Mouse (Mus musculus) frontal cortex, postnatal 25 days (tissue): Measurements from ENCODE around the gene Cep97.
"Not testable (repeated sequence)": the region's sequence is repeated elsewhere in the genome, so short reads cannot be mapped to it uniquely, and the experiment has no call there.

Experiments
- DNase-seq, 2 experiments: peaks; one replicate each; pipeline ENCODE4 v3.0.0; 2022; ENCODE audit warnings: low spot score in 2 of 2

Gene Cep97

DNA sequence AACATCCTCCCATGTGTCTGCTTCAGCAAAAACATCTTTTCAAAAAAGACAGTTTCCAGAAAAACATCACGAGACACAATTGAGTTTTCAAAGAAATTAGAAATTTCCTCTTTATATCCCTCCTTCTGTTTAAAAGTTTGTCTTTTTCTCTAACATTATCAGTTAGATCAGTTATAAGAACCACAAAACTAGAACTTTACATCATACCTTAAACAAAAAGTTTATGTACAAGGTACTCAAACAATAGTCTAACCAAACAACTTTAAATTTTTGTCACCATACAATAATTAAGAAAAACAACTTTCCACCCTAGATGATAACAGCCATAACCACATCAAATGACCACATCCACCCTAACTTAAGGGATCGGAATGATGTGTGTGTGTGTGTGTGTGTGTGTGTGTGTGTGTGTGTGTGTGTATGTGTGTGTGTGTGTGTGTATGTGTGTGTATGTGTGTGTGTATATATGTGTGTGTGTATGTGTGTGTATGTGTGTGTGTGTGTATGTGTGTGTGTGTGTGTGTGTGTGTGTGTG is 13.3 kb upstream of the Cep97 start:
- not testable (repeated sequence) for DNase-seq

DNA sequence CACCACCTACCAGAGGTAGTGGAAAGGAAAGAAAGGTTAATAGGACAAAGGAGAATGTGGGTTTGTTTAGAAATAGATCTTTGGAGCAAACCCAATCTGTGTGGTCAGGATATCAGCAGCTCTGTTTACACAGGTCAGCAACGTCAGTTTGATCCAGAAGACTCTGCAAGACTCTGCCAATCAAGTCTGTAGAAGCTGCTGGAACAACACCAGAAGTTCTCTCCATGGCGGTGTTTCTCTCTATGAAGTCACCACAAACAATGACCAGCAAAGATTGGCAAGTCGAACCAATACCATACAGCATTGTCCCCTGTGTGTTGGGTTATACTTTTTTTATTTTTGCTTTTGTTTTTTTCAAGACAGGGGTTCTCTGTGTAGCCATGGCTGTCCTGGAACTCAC is 12.6 kb upstream of the Cep97 start:
- no peak for DNase-seq

DNA sequence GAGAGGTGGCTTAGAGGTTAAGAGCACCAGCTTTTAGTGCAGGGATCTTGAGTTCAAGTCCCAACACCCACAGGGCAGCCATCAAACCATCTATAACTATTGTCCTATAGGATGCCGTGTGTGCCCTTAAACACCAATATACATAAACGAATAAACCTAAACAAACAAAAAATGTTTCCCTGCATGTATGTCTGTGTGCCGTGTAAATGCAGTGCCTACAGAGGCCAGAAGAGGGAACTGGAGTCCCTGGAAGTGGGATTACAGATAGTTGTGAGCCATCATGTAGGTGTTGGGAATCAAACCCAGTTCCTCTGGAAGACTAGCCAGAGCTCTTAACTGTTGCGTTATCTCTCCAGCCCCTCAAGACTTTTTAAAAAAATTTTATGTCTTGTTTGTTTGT is 6.1 kb upstream of the Cep97 start:
- no peak for DNase-seq

DNA sequence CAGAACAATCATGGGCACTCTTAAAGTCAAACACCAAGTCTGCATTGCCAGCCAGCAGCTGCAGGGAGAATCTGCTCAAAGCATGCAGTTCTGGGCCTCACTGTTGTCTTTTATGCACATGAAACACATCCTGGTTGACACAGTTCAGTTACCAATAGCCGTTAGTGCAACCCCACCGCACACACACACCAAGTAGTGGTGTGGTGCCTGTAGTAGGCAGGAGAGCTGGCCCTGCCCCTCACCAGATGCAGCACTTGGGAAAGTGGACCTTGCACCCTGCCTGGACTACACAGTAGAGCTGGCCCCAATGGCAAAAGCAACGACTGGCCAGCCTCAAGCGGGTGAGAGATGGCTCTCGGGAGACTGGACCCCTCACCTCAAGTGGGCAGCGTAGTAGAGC is 5.0 kb upstream of the Cep97 start:
- no peak for DNase-seq

DNA sequence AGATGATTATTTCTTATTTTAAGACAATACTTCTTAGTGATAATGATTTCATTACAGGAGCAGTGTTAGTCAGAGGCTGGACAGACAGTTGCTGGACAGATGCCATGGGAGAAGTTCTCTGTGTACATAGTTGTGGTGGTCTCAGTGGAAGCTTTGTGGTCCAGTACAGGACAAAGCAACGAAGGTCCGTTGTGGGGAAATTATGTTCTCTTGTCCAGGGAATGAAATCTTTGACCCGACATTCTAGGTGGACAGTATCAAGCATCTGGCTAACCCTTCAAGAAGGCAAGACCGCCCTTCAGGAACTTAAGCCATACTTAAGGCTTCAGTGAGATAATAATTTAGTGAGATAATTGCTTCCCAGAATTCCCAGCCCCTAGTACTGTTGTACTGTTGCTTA is 4.1 kb upstream of the Cep97 start:
- no peak for DNase-seq

DNA sequence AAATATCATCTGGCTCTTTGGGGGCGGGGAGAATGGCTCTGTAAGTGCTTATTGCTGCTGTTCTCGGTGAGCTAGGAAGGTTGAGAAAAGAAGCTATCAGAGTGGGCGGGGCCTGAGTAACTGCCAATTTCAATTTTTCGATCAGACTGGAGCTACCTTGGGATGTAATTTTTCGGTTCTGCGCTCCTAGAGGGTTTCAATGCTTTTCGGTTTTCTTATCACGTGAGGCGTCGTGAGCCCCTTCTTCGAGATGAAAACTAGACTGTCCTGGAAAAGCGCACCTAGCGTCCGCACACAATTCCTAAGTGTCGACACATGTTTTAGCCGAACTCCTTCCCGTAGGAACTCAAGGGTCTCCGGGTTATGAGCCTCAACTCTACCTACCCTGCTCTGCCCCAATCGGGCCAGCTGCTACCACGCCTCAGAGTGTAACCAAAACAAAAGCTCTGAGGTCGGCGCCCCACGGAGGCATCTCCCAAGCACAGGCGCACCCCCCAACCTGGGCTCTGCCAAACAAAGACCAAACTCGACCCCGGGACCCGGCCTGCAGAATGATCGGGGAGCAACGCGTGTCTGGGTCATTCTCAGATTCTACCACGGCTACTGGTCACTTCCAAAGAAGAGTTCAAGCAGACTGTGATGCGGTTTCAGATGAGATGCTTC is 843 bp downstream of the Cep97 start:
- peak; percentile 5 to 35 for DNase-seq

DNA sequence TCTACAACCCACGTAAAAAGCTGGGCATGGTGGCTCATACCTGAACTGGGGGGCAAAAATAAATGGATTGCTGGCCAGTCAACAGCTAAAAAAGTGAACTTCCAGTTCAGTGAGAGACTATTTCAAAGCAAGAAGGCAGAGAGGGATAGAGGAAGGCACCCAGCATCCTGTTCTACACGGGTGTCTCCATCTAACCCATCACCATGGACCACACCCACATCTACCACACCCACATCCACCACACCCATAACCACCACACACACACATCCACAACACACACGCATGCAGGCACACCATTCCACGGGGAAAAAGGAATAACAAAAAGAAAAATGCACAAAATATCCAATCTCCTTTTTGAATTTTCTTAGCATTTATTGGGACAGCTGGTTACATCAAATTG is 10.6 kb downstream of the Cep97 start:
- no peak for DNase-seq

DNA sequence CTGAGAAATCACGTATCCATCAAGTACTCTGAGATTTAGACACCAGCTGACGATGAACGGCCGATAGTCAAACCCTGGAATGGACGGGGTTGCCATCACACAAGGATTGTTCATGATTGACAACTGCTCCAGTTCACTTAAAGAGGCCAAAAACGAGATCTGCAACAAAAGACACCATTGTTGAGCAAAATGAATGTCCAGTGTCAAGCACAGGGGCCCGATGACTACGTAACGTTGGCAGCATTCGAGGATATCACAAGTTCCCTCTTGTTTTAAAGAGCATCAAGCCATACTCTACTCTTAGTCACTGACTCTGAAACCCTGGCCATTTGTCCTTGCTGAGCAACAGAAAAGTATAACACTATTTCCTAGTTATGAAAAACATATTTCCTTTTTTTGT is 12.6 kb downstream of the Cep97 start:
- DNase-seq: no peak

DNA sequence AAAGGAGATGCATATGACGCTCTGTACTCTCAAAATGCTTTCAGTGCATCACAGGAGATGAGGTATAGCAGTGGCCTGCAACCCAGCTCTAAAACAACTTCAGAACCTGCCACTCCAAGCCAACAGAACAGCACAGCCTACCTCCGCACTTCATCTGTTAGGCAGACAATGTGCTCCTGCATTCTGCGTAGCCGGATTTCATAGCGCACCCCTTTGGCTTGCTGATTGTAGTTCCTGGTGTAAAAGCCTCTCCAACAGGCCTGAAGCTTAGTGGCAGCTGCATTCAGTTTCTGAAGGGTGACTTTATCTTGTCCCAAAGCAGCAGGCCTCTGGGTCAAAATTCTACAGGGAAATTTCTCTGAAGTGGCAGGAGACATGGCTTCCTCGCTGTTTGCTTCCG is 19.9 kb downstream of the Cep97 start:
- DNase-seq: no peak

DNA sequence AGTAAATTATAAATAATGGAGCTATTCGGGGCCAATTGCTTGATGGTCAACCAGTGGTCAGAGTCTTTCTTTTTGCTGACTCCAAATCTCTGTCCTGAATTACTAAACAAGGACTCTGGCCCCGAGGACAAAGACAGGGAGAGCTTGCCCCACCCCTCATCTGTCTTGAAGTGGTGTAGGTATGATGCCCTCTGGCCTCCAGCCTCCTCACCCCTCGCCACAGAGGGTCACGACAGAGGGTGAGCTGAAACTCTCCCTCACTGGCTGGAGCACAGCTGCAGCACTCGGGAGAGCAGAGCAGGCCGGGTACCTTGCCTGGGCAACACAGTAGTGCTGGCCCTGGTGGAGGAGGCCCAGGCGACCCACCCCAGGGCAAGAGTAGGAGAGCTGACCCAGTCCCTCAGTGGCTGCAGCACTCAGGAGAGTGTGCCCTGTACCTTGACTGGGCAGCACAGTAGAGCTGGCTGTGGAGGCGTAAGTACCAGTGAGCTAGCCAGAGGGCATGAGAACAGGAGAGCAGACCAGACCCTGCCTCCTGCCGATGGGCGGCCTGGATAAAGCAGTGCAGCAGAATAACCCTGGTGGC is 24.4 kb downstream of the Cep97 start:
- DNase-seq: no peak

DNA sequence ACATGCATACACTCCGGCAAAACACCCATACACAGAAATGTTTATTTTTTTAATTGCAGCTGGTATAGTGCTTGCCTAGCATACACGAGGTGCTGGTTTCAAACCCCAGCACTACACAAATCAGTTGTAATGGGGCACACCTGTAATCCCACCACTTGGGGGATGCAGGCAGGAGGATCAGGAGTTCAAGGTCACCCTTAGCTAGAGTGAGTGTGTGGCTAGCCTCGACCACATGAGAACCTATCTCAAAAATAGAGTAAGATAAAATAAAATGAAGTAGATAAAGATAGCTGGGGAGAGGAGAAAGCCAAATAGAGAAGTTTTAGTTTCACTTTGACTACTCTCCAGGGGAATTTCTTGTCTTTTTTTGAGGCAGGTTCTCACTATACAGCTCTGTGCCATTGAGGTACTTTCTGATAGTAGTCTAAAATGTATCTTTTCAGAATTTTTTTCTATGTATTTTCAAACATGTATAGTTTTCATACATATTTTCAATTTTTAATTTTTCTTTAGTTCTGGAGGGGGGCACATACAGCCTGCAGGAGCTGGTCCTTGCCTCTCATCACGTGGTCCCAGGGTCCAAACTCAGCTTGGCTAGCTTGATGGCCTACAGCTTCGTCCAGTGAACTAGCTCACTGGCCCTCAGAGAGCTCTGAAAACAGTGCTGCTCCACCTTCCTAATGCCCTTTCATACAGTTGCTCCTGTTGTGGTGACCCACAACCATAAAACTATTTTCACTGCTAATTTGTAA is 27.6 kb downstream of the Cep97 start:
- no peak for DNase-seq

DNA sequence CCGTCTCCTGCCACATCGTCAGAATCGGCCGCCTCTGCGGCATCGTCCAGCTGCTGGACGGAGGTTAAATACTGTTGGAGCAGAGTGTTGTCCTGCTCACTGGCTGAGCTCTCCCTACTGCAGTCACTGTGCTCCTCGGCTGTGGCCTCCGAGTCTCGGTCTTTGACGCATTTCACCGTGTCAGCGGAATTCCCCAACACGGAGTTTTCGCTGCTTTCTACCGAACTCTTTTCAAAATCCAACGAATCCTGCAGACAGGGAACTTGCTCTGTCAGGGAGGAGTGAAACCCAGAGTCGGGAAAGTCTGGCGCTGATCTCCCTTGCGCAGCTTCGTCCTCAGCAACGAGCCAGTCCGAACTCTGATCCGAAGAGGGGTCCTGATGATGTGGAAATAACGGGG is 29.3 kb downstream of the Cep97 start:
- DNase-seq: no peak

DNA sequence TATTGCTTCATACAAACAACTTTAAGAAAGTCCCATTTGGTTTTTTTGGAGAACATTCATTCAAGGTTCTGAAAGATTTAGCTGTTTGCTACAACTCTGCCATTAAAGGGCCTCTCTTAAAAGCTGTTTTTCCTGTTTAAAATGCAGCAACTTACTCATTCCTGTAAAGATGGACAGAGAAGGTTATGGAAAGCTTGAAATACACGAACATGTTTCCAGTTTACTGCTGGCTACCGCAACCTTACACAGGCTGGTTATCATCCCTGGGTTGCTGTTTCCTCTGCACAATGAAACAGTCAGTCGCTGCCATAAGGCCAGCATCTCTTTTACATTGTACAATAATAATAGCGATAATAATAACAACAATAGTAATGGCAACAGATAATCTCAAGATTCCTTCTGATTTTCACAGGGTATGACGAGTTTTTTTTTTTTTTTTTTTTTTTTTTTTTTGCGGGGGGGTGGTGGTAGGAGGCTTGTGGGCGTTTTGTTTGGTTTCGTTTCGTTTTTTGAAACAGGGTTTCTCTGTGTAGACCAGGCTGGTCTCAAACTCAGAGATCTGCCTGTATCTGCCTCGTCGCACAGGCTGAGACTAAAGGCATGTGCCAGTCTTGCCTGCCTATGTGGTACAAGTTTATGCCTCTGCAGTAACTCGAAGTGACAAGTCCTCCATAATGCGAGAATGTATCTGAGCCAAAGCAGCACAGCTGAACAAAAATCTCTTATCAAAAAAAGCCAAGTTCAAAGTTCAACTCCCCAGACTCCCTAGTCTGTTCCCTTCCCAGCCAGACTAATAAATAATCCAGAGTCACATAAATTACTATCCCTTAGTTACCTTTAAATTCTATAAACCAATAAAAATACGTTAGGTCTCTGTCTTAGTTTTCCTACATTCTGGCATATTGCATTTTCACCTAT is 32.6 kb downstream of the Cep97 start:
- no peak for DNase-seq

DNA sequence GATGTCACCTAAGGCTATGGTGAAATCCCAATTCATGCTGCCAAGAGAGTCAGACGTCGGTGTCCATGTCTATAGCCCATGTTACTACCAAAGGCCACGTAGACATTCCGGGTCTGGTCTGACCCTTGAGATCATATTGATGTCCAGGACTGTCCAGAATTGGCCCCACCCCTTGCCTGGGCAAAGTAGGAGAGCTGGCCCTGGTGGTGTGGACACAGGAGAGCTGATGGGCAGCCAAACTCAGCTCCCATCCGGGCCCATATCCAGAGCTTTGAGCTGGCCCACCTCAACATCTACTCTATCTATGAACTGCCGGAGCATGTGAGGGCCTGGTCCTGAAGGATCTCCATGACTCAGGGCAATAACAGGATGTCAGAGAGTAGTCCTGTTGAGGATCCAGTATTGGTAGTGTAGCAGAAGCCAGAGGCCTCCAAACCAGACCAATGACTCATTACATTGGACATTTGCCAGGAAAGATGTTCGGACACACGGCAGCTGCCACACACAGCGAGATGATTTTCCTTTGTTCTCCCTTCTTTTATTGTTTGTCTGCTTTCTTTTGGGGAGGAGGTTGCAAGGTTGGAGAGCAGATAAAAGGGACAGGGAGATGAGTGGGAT is 36.2 kb downstream of the Cep97 start:
- DNase-seq: no peak

DNA sequence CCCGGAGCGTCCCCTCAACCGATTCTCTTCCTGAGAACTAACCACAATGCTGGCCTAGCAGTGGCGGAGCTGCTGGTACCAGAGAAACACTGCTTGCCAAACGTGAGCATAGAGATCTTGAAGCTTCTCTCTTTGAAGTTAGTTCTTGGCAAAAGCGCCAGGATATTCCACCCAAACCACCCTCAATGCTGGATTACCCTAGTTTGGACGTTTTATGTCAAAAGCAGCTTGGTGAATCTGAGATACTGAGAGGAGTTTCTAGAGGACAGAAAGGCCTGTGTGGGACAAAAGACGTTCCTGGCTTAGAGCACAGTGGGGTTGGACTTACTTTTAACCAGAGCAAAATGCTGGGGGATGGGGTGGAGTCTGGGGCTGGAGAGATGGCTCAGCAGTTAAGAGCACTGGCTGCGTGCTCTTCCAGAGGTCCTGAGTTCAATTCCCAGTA is 39.0 kb downstream of the Cep97 start:
- DNase-seq: no peak

DNA sequence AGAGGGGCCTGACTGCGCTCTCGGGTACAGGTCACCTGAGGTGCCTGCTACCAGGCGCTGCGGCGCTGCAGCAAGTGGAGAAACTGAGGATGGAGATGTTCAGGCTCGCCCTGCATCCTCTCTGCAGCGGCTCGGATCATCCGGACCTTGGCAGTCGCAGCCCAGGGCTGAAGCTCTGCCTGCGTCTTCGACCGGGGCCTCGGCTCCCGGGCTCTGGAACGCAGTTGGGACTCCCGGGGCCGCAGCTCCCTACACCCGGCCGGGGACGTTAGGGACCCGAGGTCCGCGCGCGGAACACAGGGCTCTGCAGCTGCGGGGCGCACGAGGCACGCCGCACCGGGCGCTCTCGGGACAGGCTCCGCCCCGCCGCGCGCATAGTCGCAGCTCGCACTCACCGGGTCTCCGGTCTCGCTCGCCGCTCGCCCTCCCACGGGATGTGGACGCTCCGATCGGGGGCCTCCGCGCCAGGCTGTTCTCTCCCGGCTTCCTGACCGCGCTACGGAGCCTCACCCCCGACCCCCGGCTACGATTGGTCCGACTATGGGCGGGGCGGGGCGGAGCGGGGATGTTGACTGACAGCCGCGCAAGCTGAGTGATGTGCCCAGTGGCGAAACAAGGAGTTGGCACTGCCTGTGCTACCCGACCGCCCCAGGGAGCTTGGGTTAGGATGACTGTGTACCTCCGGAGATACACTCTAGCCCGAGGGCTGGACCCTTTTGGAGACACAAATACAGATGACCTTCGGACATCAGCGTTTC is 39.6 kb downstream of the Cep97 start, which contains the start of gene Nxpe3:
TSS of gene Nxpe3 (minus strand) at position 393 of the 758 bp plus-strand sequence.
- peak; percentile 77 to 84 for DNase-seq

DNA sequence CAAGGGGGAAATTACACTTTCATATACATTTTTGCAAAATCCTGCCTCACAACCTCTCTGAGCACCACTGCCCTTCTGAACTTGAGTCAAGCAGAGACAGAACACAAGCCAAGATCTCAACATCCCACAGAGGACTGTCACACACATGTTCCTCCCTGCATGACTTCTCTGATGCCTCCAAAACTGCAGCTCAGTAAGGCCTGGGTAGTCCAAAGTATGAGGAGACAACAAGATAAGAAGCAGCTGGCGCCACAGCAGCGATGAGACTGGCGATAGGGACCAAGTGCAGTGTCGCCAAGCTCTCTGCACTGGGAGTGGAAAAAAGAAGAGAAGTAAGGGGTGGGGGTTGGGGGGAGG is 40.1 kb downstream of the Cep97 start:
- no peak for DNase-seq

DNA sequence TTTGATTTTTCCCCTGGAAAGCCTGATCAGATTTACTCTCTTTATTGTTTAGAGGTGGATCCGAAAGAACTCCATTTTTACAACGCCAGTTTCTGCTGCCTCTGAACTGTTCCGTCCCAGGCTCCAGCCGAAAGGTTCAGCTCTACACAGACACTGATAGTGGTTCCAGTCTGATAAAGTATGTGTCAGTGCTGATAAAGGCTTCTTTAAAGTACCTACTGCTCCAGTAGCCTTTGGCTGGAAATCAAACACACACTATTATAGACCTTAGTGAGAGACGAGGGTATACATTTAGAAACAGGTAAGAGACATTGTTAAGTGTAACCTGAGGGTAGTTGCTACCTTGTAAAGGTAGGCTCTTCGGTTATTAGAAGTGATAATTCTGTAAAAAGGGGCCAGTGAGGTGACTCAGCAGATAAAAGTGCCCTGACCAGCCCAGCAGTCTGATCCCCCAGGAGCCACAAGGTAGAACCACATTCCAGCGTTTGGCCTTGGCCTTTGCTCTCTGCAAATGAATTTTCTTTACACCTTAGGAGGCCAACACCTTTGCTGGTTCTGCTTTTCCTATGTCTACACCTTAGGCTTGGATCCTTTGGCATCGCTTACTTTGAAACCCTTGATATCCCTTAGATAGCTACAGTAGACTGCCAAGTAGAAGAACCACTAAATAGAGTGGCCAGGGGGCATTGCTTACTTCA is 41.1 kb downstream of the Cep97 start:
- no peak for DNase-seq

DNA sequence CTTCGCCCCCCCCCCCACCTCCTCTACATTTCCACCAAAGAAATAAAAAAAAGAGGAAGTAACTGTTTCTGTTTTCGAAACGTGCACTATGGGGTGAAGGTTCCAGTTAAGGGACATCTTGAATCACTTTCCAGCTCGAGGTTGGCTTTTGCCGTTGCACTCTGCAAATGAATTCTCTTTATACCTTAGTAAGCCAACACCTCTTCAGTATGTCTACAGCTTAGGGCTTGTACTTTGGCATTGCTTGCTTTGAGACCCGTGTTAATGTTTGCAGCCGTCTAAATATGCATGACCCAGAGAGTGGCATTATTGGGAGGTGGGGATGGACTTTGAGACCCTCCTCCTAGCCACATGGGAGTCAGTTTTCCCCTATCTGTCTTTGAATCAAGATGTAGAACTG is 42.2 kb downstream of the Cep97 start:
- DNase-seq: no peak

DNA sequence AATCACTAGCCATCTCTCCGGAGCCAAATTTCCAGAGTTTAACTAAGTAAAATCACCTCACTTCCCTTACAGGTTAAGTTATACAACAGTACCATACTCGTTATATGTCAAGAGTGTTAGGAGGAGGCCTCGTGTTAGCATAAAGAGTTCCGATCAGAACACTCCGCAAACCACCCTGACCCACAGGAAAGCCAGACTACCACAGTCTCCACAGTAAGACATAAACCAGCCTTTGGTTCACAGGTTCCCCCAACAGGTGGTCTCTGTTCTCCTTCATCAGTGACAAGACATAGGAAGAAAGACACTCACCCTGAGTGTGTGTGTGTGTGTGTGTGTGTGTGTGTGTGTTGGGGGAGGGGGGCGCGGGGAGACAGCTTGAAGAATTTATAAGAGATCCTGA is 43.3 kb downstream of the Cep97 start:
- no peak for DNase-seq
